Mouse (Mus musculus): ENCODE data around the gene Arsa. TPM values are rescaled to one million over a fixed set of nuclear protein-coding genes. Genes with fewer than 3 reads are reported as not detected.

Gene Arsa
- polyA plus RNA-seq, 1 experiment, result 33.2 TPM

DNA sequence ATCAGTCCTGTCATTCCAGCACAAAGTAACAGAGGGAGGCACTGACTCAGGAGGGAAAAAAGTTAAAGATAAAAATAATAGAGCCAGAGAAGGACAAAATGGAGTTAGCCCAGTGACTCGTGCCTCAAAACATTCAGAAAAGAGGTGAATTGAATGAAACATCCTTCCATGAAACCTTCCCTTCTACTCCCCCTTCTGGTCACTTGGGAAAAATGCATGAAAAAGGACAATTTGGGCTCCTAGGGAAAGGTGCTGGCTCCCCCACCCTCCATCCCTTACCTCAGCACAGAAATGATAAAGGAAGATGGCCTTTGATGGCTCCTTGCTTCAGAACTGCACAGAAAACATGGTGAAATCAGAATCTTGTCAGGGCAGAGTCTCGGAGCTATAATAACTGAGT lies 8.6 kb downstream of the Arsa start:
- TF ChIP-seq REST (IDR thresholded peaks at IDR 0.05; ENCODE audit: insufficient read depth, insufficient read length) (no peak), USF1 (IDR thresholded peaks at IDR 0.05; ENCODE audit: low read depth) (no peak), POLR2AphosphoS2 (IDR thresholded peaks at IDR 0.05; ENCODE audit: insufficient read length, low read depth) (no peak), E2F4 (IDR thresholded peaks at IDR 0.05; ENCODE audit: insufficient read depth) (no peak), SRF (IDR thresholded peaks at IDR 0.05; ENCODE audit: control insufficient read depth, insufficient read length, low read depth) (no peak), TCF12 (IDR thresholded peaks at IDR 0.05; ENCODE audit: insufficient read depth, poor library complexity, severe bottlenecking) (no peak), MAX (IDR thresholded peaks at IDR 0.05; ENCODE audit: low read depth) (no peak), POLR2A (IDR thresholded peaks at IDR 0.05; ENCODE audit: insufficient read length, low read depth) (no peak)
- Histone ChIP-seq H3K79me2 (ENCODE audit: control insufficient read depth, insufficient read depth) (no peaks in the 10 kb centered on the region), H3K4me2 (ENCODE audit: low read depth) (no peak overlapping the region), H3K27me3 (ENCODE audit: control insufficient read depth, insufficient read depth, insufficient read length) (peaks cover 6% of the 10 kb centered on the region), H3ac (ENCODE audit: control insufficient read depth, insufficient read length) (no peak overlapping the region), H3K4me3 (no peak overlapping the region), H3K36me3 (ENCODE audit: control insufficient read depth, insufficient read depth) (no peaks in the 10 kb centered on the region)

DNA sequence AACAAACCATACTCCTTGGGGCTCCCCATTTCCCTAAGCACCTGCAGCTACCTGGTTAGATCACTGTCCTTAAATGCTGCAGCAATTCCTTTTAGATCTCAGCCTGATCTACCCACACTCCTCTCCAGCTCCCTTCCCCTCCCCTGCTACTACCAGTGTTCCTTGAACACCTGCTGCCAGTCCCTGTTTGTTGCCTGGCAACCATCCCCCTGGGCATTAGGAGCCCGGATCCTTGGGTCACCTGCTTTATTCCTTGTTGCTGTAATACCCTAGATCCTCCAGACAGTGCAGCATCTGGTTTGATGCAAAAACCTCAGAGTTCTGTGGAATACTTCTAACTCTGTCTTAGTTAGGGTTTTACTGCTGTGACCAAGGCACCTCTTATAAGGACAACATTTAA lies 12.2 kb downstream of the Arsa start:
- Histone ChIP-seq H3K4me2 (ENCODE audit: low read depth) (no peak overlapping the region), H3K36me3 (ENCODE audit: control insufficient read depth, insufficient read depth) (no peaks in the 10 kb centered on the region), H3K79me2 (ENCODE audit: control insufficient read depth, insufficient read depth) (no peaks in the 10 kb centered on the region), H3K4me3 (no peak overlapping the region), H3K27me3 (ENCODE audit: control insufficient read depth, insufficient read depth, insufficient read length) (peaks cover 31% of the 10 kb centered on the region), H3ac (ENCODE audit: control insufficient read depth, insufficient read length) (no peak overlapping the region)
- TF ChIP-seq POLR2A (IDR thresholded peaks at IDR 0.05; ENCODE audit: insufficient read length, low read depth) (no peak), MYOG (IDR thresholded peaks at IDR 0.05; ENCODE audit: control insufficient read depth in 1 of 3, insufficient read depth in 1 of 3, insufficient read length in 2 of 3, low read depth in 2 of 3) (no peak), USF1 (IDR thresholded peaks at IDR 0.05; ENCODE audit: low read depth) (no peak)

DNA sequence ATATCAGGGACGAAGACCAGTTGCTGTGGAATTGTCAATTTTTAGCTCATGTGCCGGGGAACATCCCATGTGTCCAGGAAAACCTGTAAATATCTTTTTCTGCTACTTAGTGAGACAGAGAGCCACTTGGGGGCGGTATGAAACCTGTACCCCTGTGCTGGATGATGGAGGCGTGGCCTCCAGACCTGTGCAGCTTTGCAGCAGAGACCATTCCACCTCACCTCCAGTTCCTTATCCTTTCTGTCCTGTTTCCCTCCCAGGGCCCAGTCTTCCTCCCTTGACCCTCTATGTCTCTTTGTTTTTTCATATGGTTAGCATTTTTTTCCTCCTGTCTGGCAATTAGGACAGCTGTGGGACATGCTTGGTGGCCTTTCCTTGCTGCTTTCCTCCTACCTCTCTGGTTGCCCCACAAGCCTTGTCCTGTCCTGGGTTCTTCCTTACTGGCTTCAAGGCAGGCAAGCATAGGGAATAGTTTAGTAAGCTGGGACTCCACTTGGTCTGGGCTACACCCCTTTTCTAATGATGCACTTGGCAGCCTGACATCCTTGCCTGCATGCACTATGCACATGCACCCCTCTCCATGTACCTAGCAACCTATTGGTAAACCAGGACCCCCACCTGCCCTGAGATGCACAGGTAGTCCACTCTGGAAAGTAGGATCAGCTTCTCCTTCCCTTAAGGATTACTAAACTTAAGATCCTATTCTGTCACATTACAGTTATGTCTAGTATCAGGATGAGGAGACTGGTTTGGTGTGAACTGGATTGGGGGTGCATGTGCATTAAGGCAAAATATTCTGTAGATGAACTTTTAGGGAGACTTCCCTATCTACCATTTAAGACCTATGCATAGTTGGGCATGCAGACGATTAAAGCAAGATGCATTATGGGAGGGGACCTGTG lies 13.6 kb downstream of the Arsa start:
- Histone ChIP-seq H3K4me3 (no peak overlapping the region), H3K27me3 (ENCODE audit: control insufficient read depth, insufficient read depth, insufficient read length) (peaks cover 42% of the 10 kb centered on the region), H3K36me3 (ENCODE audit: control insufficient read depth, insufficient read depth) (no peaks in the 10 kb centered on the region), H3K4me2 (ENCODE audit: low read depth) (no peak overlapping the region), H3ac (ENCODE audit: control insufficient read depth, insufficient read length) (no peak overlapping the region), H3K79me2 (ENCODE audit: control insufficient read depth, insufficient read depth) (no peaks in the 10 kb centered on the region)
- TF ChIP-seq MYOD1 (IDR thresholded peaks at IDR 0.05; ENCODE audit: control insufficient read depth in 1 of 3, insufficient read length in 2 of 3, low read depth in 2 of 3), result no peak

DNA sequence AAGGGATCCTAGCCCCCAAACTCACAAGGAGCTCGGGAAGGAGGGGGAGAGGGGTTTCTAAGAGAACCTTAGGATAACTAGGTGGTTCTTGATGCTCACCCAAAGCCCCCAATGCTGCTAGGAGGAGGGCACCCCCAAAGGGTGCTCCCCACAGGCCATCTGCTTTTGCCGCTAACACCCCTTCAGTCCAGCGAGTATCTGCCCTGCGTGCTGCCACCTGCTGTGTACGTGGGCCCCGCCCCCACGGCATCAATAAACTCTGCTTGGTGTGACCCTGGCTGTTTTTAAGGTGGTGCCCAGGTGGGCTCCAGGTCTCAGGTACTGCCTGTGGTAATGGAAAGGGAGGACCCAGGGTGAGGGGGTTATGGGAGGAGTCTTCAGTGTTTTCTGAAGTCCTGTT lies 15.0 kb downstream of the Arsa start:
- peaks cover 56% of the 10 kb centered on the region for H3K27me3 ChIP-seq (ENCODE audit: control insufficient read depth, insufficient read depth, insufficient read length)
- H3K79me2 ChIP-seq (ENCODE audit: control insufficient read depth, insufficient read depth), result no peaks in the 10 kb centered on the region
- no peak overlapping the region for H3K4me3 ChIP-seq
- H3K4me2 ChIP-seq (ENCODE audit: low read depth), result no peak overlapping the region
- H3K36me3 ChIP-seq (ENCODE audit: control insufficient read depth, insufficient read depth), result no peaks in the 10 kb centered on the region
- no peak for TF ChIP-seq TCF12 (IDR thresholded peaks at IDR 0.05; ENCODE audit: insufficient read depth, poor library complexity, severe bottlenecking)
- no peak for TF ChIP-seq CEBPB (IDR thresholded peaks at IDR 0.05; ENCODE audit: insufficient read depth, poor library complexity, severe bottlenecking)
- no peak for TF ChIP-seq SRF (IDR thresholded peaks at IDR 0.05; ENCODE audit: control insufficient read depth, insufficient read length, low read depth)
- no peak overlapping the region for H3ac ChIP-seq (ENCODE audit: control insufficient read depth, insufficient read length)

DNA sequence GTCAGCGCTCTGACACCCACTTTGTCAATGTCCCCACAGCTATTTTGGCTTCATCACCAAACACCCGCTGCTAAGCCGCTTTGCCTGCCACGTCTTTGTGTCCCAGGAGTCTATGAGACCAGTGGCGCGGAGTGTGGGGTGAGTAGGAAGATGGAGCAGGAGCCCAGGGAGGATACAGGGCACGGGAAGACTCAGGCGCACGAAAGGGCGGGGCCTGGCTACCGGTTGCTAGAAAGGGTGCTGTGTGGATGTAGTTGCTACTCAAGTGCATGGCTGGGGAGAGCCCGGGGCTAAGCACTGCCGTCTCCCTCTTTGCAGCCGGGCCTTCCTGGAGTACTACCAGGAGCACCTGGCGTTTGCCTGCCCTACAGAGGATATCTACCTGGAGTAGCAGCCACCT lies 15.9 kb downstream of the Arsa start:
- no peak for TF ChIP-seq TCF3 (IDR thresholded peaks at IDR 0.05; ENCODE audit: insufficient read length, low read depth)
- TF ChIP-seq CEBPB (IDR thresholded peaks at IDR 0.05; ENCODE audit: insufficient read depth, poor library complexity, severe bottlenecking), result no peak
- no peak for TF ChIP-seq REST (IDR thresholded peaks at IDR 0.05; ENCODE audit: insufficient read depth, insufficient read length)
- no peak for TF ChIP-seq SRF (IDR thresholded peaks at IDR 0.05; ENCODE audit: control insufficient read depth, insufficient read length, low read depth)
- no peak for TF ChIP-seq MYOD1 (IDR thresholded peaks at IDR 0.05; ENCODE audit: control insufficient read depth in 1 of 3, insufficient read length in 2 of 3, low read depth in 2 of 3)
- no peak for TF ChIP-seq POLR2AphosphoS2 (IDR thresholded peaks at IDR 0.05; ENCODE audit: insufficient read length, low read depth)
- no peak for TF ChIP-seq E2F4 (IDR thresholded peaks at IDR 0.05; ENCODE audit: insufficient read depth)
- TF ChIP-seq POLR2A (IDR thresholded peaks at IDR 0.05; ENCODE audit: insufficient read length, low read depth), result no peak
- no peak for TF ChIP-seq MYOG (IDR thresholded peaks at IDR 0.05; ENCODE audit: control insufficient read depth in 1 of 3, insufficient read depth in 1 of 3, insufficient read length in 2 of 3, low read depth in 2 of 3)
- TF ChIP-seq TCF12 (IDR thresholded peaks at IDR 0.05; ENCODE audit: insufficient read depth, poor library complexity, severe bottlenecking), result no peak
- no peak for TF ChIP-seq MAX (IDR thresholded peaks at IDR 0.05; ENCODE audit: low read depth)
- TF ChIP-seq USF1 (IDR thresholded peaks at IDR 0.05; ENCODE audit: low read depth), result no peak
- Histone ChIP-seq H3K27me3 (ENCODE audit: control insufficient read depth, insufficient read depth, insufficient read length) (peaks cover 59% of the 10 kb centered on the region), H3ac (ENCODE audit: control insufficient read depth, insufficient read length) (no peak overlapping the region), H3K36me3 (ENCODE audit: control insufficient read depth, insufficient read depth) (no peaks in the 10 kb centered on the region), H3K4me3 (no peak overlapping the region), H3K79me2 (ENCODE audit: control insufficient read depth, insufficient read depth) (no peaks in the 10 kb centered on the region), H3K4me2 (ENCODE audit: low read depth) (no peak overlapping the region)
